Comparison of ENCODE assay signal across 9 mouse cellular contexts in the genomic region with DNA sequence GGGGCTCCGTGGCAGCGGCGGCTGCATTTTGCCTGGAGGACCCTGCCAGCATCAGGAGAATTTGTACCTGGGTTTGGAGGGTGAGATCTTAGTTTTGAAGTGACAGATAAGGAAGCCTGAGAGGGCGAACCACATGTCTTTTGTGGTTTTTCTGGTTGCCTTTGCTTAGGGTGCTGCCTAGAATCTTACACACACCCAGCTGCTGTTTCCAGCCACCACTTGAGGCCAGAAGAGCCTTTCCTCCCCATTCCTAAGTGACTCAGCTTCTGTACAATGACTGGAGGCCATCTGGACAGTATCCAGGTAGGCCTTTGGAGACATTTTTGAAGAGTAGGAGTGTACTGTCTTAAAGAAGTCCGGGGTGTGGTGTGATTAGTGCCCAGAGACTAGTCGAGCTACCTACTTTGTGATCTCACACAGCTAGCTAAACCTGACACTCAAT. TPM values are rescaled to one million over a fixed set of nuclear protein-coding genes. Genes with fewer than 3 reads are reported as not detected.
A peak's percentile ranks its signal among the peaks of the same experiment; 100 is the strongest.
DNase-seq lines count a peak whose midpoint lies in the region; ATAC-seq and TF ChIP-seq lines count a peak whose summit lies in the region.
"Had no signal": no experiment of that assay in that cellular context is flagged by ENCODE, and none has a peak within 500 bp of the region (broad histone marks: within the 10 kb centered on the region; RNA-seq: fewer than 3 reads in every experiment).

No protein-coding gene starts in this region.

- H3K79me3 ChIP-seq in C2C12 (ENCODE audit: low read depth) = no peaks in the 10 kb centered on the region

- H3ac ChIP-seq in C2C12 (ENCODE audit: control insufficient read depth, insufficient read length, low read depth) = no peak overlapping the region

- H3K4me1 ChIP-seq in erythroblast, embryonic 14.5 days (ENCODE audit: control insufficient read depth) = peaks cover 85% of the 10 kb centered on the region
- H3K4me1 ChIP-seq in forebrain, embryonic 15.5 days = no peaks in the 10 kb centered on the region
- H3K4me1 ChIP-seq in midbrain, postnatal 0 days (ENCODE audit: insufficient read depth, low read length) = no peaks in the 10 kb centered on the region
- peaks cover 11% of the 10 kb centered on the region; the same call in 1 of the 2 replicates for H3K4me1 ChIP-seq in intestine, embryonic 16.5 days (ENCODE audit: control insufficient read depth, insufficient read depth, low read length)

- ATAC-seq in forebrain, embryonic 15.5 days (replicated peaks) = no peak
- ATAC-seq in midbrain, postnatal 0 days (ENCODE audit: low FRiP score) = no peak
- no peak for ATAC-seq in intestine, embryonic 16.5 days

- no peak overlapping the region for H3K9ac ChIP-seq in forebrain, embryonic 15.5 days (replicated peaks)
- no peak overlapping the region for H3K9ac ChIP-seq in midbrain, postnatal 0 days (replicated peaks; ENCODE audit: low read length, poor library complexity, severe bottlenecking)
- no peak overlapping the region for H3K9ac ChIP-seq in intestine, embryonic 16.5 days (ENCODE audit: low read depth, low read length)

- TF ChIP-seq CTCF in C2C12 (IDR thresholded peaks at IDR 0.05; ENCODE audit: control insufficient read depth, insufficient read depth, insufficient read length) = no peak
- no peak for TF ChIP-seq CTCF in midbrain, postnatal 0 days (IDR thresholded peaks at IDR 0.05)

- H3K27ac ChIP-seq in forebrain, embryonic 15.5 days (replicated peaks) = no peak overlapping the region
- no peak overlapping the region for H3K27ac ChIP-seq in midbrain, postnatal 0 days (ENCODE audit: low read depth, low read length)
- no peak overlapping the region for H3K27ac ChIP-seq in intestine, embryonic 16.5 days (ENCODE audit: low read length)
- H3K27ac ChIP-seq: left cerebral cortex, adult 2 months had no signal

- H3K27me3 ChIP-seq in C2C12 (ENCODE audit: control insufficient read depth, insufficient read depth, insufficient read length) = no peaks in the 10 kb centered on the region
- H3K27me3 ChIP-seq in erythroblast, embryonic 14.5 days (ENCODE audit: control insufficient read depth) = peaks cover 27% of the 10 kb centered on the region
- H3K27me3 ChIP-seq in forebrain, embryonic 15.5 days = no peaks in the 10 kb centered on the region
- H3K27me3 ChIP-seq in midbrain, postnatal 0 days (ENCODE audit: insufficient read depth, low read length) = no peaks in the 10 kb centered on the region
- no peaks in the 10 kb centered on the region for H3K27me3 ChIP-seq in intestine, embryonic 16.5 days (replicated peaks; ENCODE audit: control insufficient read depth, insufficient read depth, low read length)

- no peaks in the 10 kb centered on the region for H3K79me2 ChIP-seq in C2C12 (ENCODE audit: control insufficient read depth, insufficient read depth)

- WGBS in forebrain, embryonic 15.5 days = 87% methylated on average over 6 of the region's 6 CpGs
- WGBS in midbrain, postnatal 0 days = 84% methylated on average over 6 of the region's 6 CpGs
- 74% methylated on average over 6 of the region's 6 CpGs for WGBS in intestine, embryonic 16.5 days

- peak; percentile 77 for DNase-seq in MN1 (ENCODE audit: low spot score)
- DNase-seq in lung, postnatal 25 days (ENCODE audit: low spot score) = peak; percentile 86
- DNase-seq in midbrain, postnatal 0 days (ENCODE audit: low spot score) = no peak
- DNase-seq: cerebellum, postnatal 14 days had no signal

- H3K4me3 ChIP-seq in C2C12 (ENCODE audit: insufficient read depth, poor library complexity, severe bottlenecking) = no peak overlapping the region
- H3K4me3 ChIP-seq in erythroblast, embryonic 14.5 days (replicated peaks) = peak overlapping the region; percentile 41
- H3K4me3 ChIP-seq in forebrain, embryonic 15.5 days = no peak overlapping the region
- no peak overlapping the region for H3K4me3 ChIP-seq in midbrain, postnatal 0 days (ENCODE audit: low read depth, low read length)
- no peak overlapping the region for H3K4me3 ChIP-seq in intestine, embryonic 16.5 days (ENCODE audit: low read length)
- H3K4me3 ChIP-seq: left cerebral cortex, adult 2 months had no signal

- H3K4me2 ChIP-seq in forebrain, embryonic 15.5 days (replicated peaks) = no peak overlapping the region
- no peak overlapping the region for H3K4me2 ChIP-seq in midbrain, postnatal 0 days (ENCODE audit: low read depth, low read length, poor library complexity, severe bottlenecking)
- H3K4me2 ChIP-seq in intestine, embryonic 16.5 days (ENCODE audit: low read depth, low read length) = no peak overlapping the region

- no peaks in the 10 kb centered on the region for H3K9me3 ChIP-seq in erythroblast, embryonic 14.5 days (ENCODE audit: control insufficient read depth, low read length)
- H3K9me3 ChIP-seq in forebrain, embryonic 15.5 days = no peaks in the 10 kb centered on the region
- no peaks in the 10 kb centered on the region for H3K9me3 ChIP-seq in midbrain, postnatal 0 days (ENCODE audit: low read length)
- H3K9me3 ChIP-seq in intestine, embryonic 16.5 days (ENCODE audit: control insufficient read depth, low read length) = no peaks in the 10 kb centered on the region

- no peaks in the 10 kb centered on the region for H3K36me3 ChIP-seq in C2C12 (ENCODE audit: control insufficient read depth, insufficient read depth)
- peaks cover 11% of the 10 kb centered on the region for H3K36me3 ChIP-seq in erythroblast, embryonic 14.5 days (ENCODE audit: control insufficient read depth)
- H3K36me3 ChIP-seq in forebrain, embryonic 15.5 days = no peaks in the 10 kb centered on the region
- no peaks in the 10 kb centered on the region for H3K36me3 ChIP-seq in midbrain, postnatal 0 days (ENCODE audit: insufficient read depth, low read length)
- no peaks in the 10 kb centered on the region for H3K36me3 ChIP-seq in intestine, embryonic 16.5 days (ENCODE audit: control insufficient read depth, insufficient read depth, low read length)

TF ChIP-seq in C2C12, 6 proteins besides CTCF, POLR2A, EP300 and RAD21:
- TF ChIP-seq FOSL1 (IDR thresholded peaks at IDR 0.05; ENCODE audit: insufficient read depth, low read length, poor library complexity, severe bottlenecking) (peak; percentile 65), MAX (IDR thresholded peaks at IDR 0.05) (peak; percentile 69), MYOD1 (IDR thresholded peaks at IDR 0.05; ENCODE audit: control insufficient read depth, insufficient read length, low read depth) (peak; percentile 54), USF1 (IDR thresholded peaks at IDR 0.05; ENCODE audit: low read depth) (peak; percentile 55), MYOG (IDR thresholded peaks at IDR 0.05; ENCODE audit: control insufficient read depth, extremely low read depth, insufficient read length) (no peak), CEBPB (IDR thresholded peaks at IDR 0.05; ENCODE audit: low read depth) (no peak)

RNA-seq across cellular contexts. Expression of a gene that starts 26.0 kb away (rescaled TPM):
- 18.7 TPM for polyA plus RNA-seq in C2C12 (2012; fragmentation: generic; extraction: Trizol)
- polyA plus RNA-seq in erythroblast, embryonic 14.5 days (2012) = 3.2 and 3.5 TPM in 2 replicates
- polyA plus RNA-seq in forebrain, embryonic 15.5 days (2015; fragmentation: Nextera tagmentation; extraction: Ambion mirVana) = 30.4 and 32.6 TPM in 2 replicates
- 21.5 and 39.8 TPM in 2 replicates for total RNA-seq in midbrain, postnatal 0 days (2014; rRNA removed)
- polyA plus RNA-seq in midbrain, postnatal 0 days (2015; fragmentation: Nextera tagmentation; extraction: Ambion mirVana) = 30.1 and 30.2 TPM in 2 replicates
- polyA plus RNA-seq in intestine, embryonic 16.5 days (2015; fragmentation: Nextera tagmentation; extraction: Ambion mirVana) = 16.5 and 19.7 TPM in 2 replicates

RNA-seq across cellular contexts. Expression of a gene that starts 26.6 kb away (rescaled TPM):
- polyA plus RNA-seq in C2C12 (2012; fragmentation: generic; extraction: Trizol) = 8.6 TPM
- 1.6 and 2.0 TPM in 2 replicates for polyA plus RNA-seq in erythroblast, embryonic 14.5 days (2012)
- 34.5 and 35.1 TPM in 2 replicates for polyA plus RNA-seq in forebrain, embryonic 15.5 days (2015; fragmentation: Nextera tagmentation; extraction: Ambion mirVana)
- 71.1 and 93.4 TPM in 2 replicates for total RNA-seq in midbrain, postnatal 0 days (2014; rRNA removed)
- polyA plus RNA-seq in midbrain, postnatal 0 days (2015; fragmentation: Nextera tagmentation; extraction: Ambion mirVana) = 29.2 and 34.2 TPM in 2 replicates
- polyA plus RNA-seq in intestine, embryonic 16.5 days (2015; fragmentation: Nextera tagmentation; extraction: Ambion mirVana) = 14.0 and 14.2 TPM in 2 replicates
